Mouse (Mus musculus): ENCODE data around the gene Nisch.

Nisch gene

DNA sequence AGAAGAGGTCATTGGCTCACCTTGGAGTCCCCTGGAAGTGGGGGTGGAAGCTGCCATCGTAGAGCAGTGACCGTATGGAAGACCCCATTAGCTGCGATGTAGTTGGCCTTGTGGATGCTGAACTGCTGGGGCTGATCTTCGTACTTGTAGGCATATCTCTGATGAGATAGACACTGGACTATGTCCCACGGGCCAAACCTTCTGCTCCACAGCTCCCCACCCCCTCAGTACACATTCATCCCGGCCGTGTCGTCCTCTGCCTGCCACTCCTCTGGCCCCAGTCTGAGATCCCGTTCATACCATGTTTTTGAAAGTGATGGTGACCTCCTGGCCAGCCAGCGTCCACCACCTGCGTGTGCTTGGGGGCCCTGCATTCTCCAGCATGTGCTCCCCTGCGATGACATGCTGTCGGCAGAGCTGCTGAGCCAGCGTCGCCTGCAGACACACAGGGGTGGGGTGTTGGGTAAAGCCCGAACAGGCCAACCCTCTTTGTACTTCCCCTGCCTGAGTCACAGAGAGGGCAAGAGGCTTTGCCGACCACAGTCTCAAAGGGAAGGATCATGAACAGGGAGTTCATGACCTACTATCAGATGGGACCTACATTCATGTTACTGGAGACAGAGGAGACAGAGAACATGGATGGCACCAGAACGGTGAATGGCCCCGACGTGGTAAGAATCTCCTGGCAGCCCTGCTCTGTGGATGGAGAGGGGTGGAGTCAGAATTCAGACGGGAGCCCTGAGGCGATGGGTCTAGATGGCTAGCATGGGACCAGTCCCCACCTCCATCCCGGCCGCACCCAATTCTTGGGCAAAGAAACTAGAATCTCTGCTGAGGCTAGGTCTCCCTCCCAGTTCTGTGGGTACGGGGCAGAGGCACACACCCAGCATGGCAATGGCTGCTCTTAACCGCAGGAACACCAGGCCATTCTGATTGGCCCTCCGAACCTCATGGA is 56.3 kb downstream of the Nisch start:
- DNase-seq, result no peak

DNA sequence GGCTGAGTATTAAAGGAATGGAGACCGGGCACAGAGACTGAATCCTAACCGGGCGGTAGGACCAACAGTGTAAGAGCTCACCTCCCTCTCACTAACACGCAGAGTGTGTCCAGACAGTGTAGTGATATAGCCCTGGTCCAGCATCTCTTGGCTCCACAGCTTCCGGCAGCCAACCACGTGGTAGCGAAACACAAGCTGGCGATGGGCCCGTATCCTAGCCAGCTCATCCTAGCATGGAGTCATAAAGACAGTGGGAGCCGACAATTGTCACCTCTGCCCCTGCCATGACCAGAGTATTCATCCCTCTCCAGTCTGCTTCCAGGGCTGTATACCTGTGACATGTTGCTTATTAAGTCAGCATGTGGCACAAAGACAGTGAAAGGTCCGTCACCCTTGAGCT is 71.1 kb downstream of the Nisch start:
- DNase-seq, result no peak

DNA sequence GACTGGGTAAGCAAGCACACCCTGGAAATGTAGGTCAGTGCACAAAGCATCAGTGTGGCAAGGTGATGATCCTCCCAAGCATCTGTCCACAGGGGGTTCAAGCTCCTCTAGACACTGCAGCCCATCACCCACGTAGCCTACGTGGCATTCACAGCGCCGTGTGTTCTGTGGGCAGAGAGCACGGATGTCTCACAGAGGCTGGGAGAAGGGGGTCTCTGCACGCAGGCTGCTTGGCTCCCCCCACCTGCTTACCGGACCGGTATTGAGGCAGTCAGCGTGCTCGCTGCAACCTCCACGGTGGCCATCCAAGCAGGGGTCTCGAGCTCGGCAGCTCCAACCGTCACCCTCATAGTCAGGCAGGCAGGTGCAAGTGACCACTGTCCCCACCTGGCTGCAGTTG is 75.7 kb downstream of the Nisch start:
- no peak for DNase-seq

DNA sequence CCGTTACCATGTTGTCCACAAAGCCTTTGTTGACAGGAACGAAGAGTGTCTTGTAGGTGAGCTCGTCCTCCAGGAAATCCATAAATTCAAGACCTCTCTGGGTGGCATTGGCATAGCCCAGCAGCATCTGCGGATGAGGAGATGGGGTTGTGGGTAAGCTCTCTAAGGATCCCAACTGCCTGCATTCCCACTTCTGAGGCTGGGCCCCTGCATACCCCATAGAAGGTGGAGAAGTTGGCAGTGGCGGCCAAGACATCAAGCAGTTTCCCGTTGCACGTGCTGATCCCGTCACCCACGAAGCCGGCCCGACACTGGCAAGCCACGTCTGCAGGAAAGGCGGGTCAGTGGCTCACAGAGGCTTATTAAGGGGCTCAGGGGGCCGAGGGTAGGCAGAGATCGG is 76.6 kb downstream of the Nisch start:
- DNase-seq, result no peak

DNA sequence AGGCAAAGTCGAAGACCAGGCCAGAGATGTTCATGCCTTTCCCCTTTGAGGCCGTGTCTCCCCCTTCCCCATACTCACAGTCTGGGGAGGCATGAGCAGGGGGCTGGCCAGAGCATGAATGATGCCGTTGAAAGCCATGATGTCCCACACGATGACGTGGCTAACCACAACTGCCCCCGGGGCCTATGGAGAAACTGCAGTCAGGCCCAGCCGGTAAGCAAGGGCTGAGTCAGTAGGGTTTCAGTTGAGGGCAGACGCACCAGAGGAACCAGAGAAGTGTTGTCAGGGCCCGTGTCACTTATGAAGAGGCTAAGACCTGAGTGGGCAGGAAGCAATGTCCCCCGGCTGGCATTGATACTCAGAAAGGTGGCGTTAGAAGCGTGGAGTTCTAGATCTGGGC is 77.1 kb downstream of the Nisch start:
- DNase-seq, result no peak

DNA sequence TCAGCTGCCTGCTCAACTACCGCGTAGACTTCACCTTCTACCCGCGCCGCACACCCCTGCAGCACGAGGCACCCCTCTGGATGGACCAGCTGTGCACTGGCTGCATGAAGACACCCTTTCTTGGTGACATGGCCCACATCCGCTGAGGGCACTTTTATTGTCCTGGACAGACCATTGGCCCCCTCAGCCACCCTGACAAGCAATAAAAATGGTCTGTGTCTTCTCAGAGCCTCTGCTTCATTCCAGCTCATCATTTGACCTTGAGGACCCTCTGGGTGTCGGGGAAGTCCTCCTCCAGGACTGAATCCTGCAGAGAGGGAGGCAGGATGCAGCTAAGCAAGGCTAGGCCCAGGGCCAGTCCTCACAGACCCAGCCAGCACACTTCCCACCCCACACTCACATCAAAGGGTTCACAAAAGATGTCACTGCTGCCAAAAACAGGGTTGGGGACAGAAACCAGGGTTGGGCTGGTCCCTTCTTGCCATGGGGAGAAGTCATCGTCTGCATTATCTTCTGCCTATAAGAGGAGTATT is 77.8 kb downstream of the Nisch start:
- peak; percentile 23 for DNase-seq

DNA sequence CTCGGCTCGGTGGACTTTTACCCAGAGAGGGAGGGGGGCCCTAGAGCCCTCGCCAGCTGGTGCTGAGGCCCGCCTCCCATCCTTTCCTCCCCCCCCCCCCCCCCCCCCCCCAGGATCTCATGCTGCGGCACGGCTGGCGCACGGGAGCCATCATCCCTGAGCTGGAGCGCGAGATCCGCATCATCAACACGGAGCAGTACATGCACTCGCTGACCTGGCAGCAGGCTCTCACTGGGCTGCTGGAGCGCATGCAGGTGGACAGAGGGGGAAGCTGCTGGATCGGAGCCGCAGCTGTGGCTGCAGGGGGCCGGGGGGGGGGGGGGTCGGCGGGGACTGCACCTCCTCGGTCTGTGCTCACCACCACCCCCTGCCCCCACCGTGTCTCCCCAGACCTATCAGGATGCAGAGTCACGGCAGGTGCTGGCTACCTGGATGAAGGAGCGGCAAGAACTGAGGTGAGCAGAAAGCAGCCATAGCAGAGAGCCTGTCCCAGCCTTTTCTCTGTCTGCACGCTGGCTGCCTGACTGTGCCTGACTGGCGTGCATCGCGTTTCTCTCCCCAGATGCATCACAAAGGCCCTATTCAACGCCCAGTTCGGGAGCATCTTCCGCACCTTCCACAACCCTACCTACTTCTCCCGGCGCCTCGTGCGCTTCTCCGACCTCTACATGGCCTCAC is 78.4 kb downstream of the Nisch start:
- DNase-seq, result peak; percentile 44

DNA sequence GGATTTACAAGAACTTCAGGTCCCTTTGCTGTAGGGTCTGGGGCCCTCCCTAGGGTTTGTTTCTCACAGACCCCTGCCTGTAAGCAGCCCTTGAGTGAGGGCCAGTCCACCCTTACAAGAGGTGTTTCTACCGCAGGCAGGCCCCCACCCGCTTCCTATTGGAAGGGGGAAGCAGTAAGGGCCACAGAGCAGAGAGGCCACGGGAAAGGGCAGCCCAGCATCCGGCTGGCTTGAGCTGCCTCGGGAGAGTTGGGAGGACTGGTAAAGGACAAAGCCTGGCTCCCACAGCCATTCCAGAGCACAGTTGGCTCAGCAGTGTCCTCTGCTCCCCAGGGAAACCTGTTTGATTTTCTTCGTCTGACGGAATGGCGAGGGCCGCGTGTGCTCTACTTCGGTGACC is 79.0 kb downstream of the Nisch start:
- DNase-seq, result peak; percentile 38

DNA sequence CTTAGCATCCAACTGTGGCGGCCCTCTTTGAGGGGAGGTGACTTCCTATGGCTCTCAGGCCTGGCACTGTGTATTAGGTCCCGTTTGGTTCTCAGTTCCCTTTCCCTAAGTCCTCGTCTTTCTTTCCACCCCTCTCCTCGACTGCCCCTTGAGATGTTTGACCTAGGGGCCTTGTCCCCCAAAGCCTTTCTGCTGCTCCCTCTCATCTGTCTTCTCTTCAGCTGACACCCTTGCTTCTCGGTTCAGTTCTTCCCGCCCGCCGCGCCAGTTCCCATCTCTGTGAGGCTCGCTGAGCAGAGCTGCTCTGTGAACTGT is 79.5 kb downstream of the Nisch start:
- no peak for DNase-seq

DNA sequence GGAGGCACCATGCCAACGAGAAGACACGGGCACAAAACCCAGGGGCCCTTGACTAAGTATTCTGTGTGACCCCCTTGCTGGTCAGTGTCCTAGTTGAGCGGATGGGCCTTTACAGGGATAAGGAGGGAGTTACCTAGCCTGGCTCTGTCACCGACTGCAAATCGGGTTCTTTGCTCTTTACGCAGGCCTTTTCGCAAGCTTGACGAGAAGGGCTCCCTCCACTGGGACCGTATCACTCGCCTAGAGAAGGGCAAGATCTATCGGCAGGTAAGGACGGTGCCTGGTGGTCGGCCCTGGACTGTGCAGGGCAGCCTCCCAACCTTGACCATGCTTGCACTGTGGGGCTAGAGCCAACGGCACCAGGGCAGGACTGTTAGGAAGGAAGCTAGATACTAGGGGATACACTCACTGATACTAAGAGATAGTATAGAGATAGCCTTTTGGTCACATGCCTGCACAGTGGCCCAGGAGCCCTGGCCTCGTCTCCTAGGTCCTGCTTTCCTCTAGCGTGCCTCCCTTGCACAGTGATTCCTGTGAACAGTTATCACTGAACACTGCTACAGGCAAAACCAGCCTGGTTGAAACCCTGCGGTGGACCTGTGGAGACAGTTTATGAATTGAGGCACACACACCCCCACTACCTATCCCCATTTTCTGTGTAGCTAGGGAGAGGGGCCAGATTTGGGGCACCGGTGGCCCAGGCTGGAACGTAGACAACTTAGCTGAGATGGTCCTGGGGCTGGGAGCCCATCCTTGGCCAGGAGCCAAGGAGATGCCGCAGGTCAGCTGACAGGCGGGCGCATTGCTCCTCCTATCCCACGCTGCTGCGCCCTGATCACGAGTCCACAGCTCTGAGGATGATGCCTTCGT is 80.1 kb downstream of the Nisch start:
- DNase-seq, result no peak

DNA sequence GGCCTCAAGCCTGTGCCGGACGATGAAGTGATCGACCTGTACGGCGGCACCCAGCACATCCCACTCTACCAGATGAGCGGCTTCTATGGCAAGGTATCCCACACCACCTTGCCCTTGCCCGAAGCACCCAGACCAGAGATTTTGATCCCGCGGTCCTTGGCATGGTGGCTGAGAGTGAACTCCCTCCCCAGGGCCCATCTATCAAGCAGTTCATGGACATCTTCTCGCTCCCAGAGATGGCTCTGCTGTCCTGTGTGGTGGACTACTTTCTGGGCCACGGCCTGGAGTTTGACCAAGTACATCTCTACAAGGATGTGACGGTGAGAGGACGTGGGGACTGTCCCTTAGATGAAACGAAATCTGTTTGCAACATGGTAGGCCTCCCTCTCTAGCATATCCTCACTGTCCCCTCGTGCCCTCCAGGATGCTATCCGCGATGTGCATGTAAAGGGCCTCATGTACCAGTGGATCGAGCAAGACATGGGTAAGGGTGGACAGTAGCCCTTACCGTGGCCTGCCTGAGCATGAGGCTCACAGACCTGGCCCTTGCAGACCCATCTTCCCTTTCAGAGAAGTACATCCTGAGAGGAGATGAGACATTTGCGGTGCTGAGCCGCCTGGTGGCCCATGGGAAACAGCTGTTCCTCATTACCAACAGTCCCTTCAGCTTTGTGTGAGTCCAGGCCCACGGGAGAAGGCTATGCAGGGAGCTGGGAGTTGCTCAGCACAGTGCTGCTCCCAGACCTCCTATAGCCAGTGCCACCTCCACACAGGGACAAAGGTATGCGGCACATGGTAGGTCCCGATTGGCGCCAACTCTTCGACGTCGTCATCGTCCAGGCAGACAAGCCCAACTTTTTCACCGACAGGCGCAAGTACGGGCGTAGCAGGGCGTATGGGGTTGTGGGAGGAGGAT is 81.0 kb downstream of the Nisch start:
- no peak for DNase-seq

DNA sequence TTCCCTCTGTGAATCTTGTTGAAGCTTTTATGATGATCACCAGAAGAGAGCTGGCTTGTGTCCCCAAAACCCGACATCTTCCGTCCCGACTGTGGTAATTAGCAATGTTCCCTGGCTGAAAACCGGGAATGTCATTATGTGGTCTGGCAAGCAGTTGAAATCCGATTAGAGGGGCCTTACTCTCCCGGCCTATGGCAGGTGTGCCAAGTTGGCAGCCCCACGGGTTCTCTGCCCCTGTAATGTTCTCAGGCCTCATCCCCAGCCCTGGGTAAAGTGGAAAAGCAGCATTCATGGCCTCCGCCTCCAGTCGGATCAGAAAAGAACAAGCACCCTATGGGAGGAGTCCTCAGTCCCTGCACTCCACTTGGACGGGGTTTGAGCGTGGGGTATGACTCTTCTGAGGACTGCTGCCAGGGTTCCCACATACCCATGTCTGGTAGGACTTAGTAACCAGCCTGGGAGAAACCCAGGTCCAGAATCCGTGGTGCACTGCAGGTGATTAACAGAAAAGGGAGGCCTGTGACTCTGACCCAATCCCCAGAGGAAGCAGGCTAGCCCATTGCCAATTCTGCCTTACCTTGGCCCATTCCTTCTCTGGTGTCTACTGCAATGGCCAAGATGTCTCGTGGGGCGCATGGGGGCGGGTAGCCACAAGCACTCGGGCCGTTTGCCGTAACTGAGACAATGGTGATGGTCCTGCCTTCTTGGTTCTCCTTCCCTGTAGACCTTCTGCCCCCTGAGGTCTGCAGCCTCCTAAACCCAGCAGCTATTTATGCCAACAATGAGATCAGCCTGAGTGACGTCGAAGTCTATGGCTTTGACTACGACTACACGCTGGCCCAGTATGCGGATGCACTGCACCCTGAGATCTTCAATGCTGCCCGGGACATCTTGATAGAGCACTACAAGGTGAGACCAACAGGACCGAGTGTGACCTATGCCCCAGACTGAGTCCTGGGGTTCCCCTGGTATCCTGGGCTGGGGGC is 82.4 kb downstream of the Nisch start:
- DNase-seq, result no peak

DNA sequence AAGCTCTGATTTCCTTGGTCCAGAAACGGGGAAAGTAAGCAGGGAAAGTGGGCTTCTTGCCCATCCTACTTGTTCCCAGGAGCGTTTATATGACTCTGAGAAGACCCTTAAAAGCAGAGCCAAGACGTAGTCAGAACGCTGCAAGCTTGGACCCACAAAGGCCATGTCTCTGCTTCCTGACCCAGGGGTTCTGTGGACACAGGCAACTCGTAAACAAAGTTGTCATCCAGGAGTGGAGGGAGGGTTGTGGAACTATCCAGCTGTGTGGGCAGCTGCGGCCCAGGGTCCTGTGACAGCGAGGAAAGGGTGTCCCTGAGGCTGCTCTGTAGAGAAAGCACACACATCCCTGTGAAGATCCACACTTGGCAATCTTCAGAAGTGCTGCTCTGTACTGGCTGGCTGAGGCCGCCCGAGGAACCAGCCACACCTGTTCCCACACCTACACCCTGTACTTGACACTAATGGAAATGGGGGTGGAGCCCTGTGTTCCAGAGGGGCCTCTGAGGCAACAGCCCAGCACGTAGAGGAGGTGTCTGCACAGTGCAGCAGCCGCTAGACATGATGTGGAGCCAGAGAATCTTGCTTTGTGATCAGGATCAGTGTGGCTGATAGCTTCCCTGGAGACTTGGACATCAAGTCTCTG is 83.6 kb downstream of the Nisch start:
- DNase-seq, result no peak

DNA sequence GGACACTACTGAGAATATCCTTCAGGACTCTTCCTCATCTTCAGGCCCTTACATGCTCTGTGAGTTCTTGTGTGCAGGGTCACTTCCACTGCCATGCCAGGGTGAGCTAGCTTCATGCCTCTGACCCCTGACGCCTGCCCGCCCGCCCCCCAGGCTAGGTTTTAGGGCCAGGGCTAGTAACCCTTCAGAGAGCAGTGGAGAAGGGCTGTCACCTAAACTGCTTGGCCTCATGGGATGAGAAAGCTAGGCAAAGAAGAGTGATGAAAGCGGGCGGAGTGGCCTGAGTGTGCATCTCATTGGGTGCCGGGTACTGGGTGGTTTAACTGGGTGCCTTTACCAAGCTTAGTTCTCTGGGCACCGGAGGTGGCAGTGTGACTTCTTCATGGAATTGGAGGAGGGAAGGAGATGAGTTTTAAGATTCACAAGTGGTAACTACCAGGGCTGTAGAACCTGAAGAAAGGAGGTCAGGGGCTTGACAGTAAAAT is 84.2 kb downstream of the Nisch start:
- DNase-seq, result no peak

DNA sequence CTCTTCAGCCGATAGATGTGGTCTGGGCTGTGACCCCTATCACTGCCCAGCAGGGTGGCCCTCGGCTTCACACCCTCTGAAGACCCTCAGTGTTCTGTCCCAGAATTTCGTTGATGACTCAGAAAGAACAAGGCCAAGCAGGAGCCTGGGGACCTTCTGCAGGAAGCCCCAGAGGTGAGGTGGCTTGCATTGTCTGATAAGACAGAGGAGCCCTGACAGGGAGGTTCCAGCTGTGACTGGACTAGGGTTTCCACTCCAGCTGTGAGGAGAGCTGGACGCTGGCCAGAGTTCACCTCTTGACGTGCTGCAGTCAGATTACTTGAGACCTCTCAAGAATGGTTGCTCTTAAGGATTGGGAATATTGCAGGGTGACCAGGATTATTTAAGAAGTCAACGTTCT is 84.7 kb downstream of the Nisch start:
- DNase-seq, result peak; percentile 50

DNA sequence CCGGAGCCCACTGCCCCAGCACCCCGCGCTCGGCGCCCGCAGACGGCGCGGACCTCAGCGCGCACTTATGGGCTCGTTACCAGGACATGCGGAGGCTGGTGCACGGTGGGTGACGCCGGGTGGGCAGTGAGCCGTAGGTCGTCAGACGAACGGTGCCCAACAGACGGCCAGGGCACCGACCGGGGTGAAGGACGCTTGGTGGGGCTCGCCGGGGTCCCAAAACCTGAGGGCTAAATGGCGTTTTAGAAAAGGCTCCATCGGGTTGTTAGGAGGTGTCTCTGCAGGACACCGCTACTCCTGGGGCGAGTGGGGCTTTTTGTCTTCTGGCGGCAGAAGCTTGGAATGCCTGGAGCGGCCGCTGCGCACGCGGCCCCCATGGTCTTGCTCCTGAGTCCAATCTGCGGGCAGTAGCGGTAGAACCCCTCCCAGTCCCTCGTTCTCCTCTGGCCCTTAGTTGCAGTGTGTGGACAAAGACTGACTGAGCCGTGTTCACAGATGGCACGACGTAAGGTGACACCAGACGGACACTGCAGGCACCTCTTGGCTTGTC is 85.4 kb downstream of the Nisch start:
- peak; percentile 28 for DNase-seq

DNA sequence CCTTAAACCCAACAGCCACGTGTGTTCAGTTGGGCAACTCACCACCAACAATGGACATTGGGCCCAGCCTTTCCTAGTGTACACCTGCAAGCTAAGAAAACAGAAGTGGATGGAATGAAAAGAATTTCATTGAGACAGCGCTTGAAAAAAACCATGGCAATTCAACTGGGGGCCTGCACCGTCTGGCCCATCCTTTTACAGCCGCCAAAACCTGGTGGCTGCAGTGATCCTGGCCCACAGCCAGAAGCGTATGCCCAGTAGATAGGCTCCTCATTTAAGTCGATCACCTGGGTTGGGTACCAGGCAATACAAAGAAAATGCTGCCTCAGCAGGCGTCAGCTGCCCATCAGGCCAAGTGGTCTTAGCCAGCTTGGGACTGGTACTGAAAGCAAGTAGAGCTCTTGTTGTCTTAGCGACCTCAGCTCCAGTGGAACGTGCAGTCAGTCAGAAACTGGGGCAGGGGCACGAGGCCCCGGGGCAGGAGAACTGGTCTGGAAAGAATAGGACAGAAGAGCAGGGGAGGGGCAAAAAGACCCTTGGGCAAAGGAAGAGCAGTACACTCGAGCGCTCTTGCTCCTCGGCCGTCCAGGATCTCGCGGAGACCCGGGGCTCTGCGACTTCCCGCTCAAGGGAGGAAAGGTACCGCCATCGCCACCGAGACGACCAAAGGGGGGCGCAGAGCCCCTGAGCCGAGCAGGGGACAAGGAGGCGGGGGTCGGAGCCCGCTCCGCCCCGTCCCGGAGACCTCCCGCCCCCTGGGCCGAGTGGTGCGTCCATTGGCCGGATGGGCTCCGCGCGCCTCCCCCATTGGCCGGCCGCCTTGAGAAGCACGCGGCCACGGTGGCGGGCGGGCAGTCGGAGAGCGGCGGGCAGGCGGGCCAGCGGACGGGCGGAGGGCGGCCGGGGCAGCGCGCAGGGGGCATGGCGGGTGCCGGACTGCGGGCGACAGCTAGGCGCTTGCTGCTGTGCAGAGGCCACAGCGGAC is 86.2 kb downstream of the Nisch start, which contains the start of gene Nt5dc2:
TSS of gene Nt5dc2 (plus strand) at position 818 of the 985 bp plus-strand sequence.
- DNase-seq, result peak; percentile 56

Measured in cerebellum, adult 9-10 months (tissue).